Mouse (Mus musculus): ENCODE results near the gene Aoc2. TPM values are rescaled to one million over a fixed set of nuclear protein-coding genes. Genes with fewer than 3 reads are reported as not detected.

Aoc2 gene
- polyA plus RNA-seq, 1 experiment from 2014 or later = 1.7 TPM

DNA sequence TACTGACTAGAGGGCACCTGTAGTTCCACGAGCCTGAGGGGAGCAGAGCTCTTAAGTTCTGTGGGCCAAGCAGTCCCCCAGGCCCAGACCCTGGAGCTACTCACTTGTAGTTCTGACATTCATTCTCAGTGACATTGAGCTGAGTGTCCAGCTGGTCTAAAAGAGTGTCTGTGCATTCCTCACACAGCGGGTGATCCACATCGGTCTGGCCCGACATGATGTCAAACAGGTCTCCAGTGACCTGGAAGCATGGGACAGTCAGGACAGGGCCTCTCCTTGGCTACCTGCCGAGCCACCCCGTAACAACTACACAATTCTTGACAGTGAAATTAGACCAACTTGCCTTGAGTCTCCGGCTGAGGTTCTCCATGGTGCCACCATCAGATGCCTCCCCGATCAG is 29.7 kb upstream of the Aoc2 start:
- Histone ChIP-seq H3K4me3 (replicated peaks) (no peak overlapping the region), H3K4me2 (no peak overlapping the region), H3K9me3 (replicated peaks) (no peaks in the 10 kb centered on the region), H3K27me3 (no peaks in the 10 kb centered on the region), H3K27ac (no peak overlapping the region), H3K9ac (no peak overlapping the region), H3K36me3 (peaks cover 95% of the 10 kb centered on the region), H3K4me1 (peaks cover 1% of the 10 kb centered on the region)
- 94% methylated on average over 8 of the region's 8 CpGs for WGBS
- ATAC-seq (replicated peaks; ENCODE audit: low FRiP score) = no peak

DNA sequence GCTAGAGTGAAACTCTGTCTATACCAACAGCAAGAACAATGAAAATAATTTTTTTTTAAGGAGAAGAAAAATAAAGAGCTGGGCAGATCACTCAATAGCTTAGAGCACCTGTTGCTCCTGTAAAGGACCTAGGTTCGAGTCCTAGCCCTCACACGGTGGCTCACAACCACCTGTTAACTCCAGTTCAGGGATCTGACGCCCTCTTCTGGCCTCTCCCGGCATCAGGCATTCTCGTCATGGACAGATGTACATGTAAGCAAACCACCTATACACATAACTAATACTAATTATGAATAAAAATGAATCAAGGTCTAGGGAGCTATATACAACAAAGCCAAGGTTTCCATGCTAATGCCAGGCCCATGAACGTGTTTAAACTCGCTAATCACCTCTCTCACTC is 24.0 kb upstream of the Aoc2 start:
- ATAC-seq (replicated peaks; ENCODE audit: low FRiP score) = no peak
- H3K4me3 ChIP-seq (replicated peaks) = peak overlapping the region; percentile 84
- 76% methylated on average over 7 of the region's 7 CpGs for WGBS

DNA sequence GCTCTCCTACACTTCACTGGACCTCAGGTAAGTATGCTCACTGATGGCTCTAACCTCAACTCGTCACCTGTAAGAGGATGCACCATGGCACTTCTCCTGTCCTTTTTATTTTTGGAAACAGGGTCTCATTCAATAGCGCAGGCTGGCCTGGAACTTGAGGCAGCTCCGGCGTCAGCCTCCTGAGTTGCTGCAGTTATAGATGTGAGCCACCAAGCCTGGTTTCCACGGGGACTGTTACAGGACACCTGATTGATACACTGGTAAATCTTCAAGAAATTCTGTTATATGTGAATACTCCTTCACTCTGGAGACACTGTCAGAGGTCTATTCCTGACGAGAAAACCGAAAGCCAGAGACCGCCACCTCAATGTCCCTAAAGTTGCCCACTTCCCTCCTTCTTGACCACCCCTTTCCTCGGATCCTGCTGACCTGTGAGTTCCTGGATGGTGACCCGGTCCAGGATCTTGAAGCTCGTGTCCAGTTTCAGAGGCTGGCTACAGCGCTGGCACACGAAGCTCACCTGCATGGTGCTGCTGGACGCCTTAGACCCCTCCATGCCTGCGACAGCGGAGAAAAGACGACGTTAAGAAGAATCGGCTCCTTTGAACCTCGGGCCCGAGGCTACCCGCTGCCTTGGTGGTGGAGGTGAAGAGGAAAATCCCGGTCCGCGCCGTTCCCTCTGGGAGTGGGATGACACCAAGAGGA is 23.4 kb upstream of the Aoc2 start:
- peak overlapping the region; percentile 83 for H3K9ac ChIP-seq
- 13% methylated on average over 26 of the region's 26 CpGs for WGBS
- peak overlapping the region; percentile 90 for H3K4me2 ChIP-seq
- peak overlapping the region; percentile 67 for H3K27ac ChIP-seq
- peak overlapping the region; percentile 84 for H3K4me3 ChIP-seq (replicated peaks)
- H3K4me1 ChIP-seq = peaks cover 18% of the 10 kb centered on the region
- no peaks in the 10 kb centered on the region for H3K27me3 ChIP-seq
- H3K36me3 ChIP-seq = peaks cover 33% of the 10 kb centered on the region
- no peaks in the 10 kb centered on the region for H3K9me3 ChIP-seq (replicated peaks)
- no peak for ATAC-seq (replicated peaks; ENCODE audit: low FRiP score)

More for the DNA sequence above, 24.0 kb upstream of the Aoc2 start:
- Histone ChIP-seq H3K27ac (no peak overlapping the region), H3K9me3 (replicated peaks) (no peaks in the 10 kb centered on the region), H3K4me1 (peaks cover 18% of the 10 kb centered on the region), H3K27me3 (no peaks in the 10 kb centered on the region), H3K36me3 (peaks cover 38% of the 10 kb centered on the region), H3K9ac (peak overlapping the region; percentile 83; the same call in 1 of the 2 replicates), H3K4me2 (peak overlapping the region; percentile 90)

DNA sequence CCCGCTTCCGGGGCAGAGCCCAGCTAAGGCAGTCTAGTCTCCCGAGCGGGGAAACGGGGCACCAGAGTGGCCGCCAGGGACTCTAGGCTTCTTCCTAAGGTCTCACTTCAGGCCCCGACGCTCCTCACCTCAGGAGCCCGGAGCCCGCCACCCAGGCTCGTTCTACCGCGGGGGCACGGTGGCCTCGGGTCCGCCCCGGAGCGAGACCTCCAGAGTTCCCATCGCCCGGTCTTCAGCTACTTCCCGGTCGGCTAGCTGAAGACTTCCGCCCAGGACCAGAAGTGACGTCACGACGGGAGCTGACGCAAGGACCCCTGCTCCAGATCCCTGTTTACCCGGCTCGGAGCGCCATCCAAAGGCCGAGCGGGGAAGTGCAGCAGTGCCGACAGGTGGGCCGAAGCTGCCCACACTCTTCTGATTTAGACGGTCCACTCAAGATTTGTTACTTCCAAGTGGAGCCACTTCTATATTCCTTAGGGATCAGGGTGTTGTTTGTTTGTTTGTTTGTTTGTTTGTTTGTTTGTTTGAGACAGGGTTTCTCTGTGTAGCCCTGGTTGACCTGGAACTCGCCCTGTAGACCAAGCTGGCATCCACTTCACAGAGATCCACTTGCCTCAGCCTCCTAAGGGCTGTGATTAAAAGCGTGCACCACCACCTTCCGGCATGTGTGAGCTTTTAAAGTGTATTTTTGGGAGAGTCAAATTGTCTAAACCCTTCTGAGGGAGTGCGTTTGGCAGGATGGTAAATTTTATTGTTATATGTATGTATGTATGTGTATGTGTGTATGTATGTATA is 22.7 kb upstream of the Aoc2 start, which contains the start of gene Becn1:
Gene Becn1, minus strand, starts transcription at position 283 of the 795 bp plus-strand sequence.
- Histone ChIP-seq H3K4me3 (replicated peaks) (peak within 1 kb of the TSS; percentile 84), H3K9me3 (replicated peaks) (no peaks in the 10 kb centered on the region), H3K27me3 (peaks cover 6% of the 10 kb centered on the region; the same call in 1 of the 2 replicates), H3K27ac (peak within 1 kb of the TSS; percentile 67), H3K9ac (peak within 1 kb of the TSS; percentile 83), H3K36me3 (peaks cover 26% of the 10 kb centered on the region), H3K4me1 (peaks cover 18% of the 10 kb centered on the region), H3K4me2 (peak within 1 kb of the TSS; percentile 90)
- WGBS = 6% methylated on average over 39 of the region's 39 CpGs
- peak; percentile 95 for ATAC-seq (replicated peaks; ENCODE audit: low FRiP score)

DNA sequence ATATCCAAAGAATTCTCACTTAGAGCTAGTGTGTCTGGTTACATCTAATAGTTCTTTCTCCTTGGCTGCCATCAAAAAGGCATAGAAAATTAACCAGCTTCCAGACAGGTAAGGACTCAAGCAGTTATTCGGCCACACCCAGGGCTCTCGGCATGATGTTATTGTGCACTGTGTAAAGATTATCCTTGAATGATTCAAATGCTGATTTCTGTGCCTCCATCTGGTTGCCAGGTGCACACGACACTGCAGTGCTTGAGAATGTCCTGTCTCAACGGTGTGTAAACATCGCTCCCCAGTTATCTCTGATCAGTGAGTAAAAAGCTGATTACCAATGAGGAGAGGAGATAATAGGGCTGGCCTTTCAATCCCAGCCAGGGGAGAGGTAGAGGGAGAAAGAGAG is 17.1 kb upstream of the Aoc2 start:
- H3K4me1 ChIP-seq = no peaks in the 10 kb centered on the region
- peaks cover 10% of the 10 kb centered on the region for H3K27me3 ChIP-seq
- no peak overlapping the region for H3K4me3 ChIP-seq (replicated peaks)
- no peak overlapping the region for H3K4me2 ChIP-seq
- WGBS = 52% methylated on average over 5 of the region's 5 CpGs
- no peak overlapping the region for H3K27ac ChIP-seq
- no peak for ATAC-seq (replicated peaks; ENCODE audit: low FRiP score)
- no peaks in the 10 kb centered on the region for H3K9me3 ChIP-seq (replicated peaks)
- H3K9ac ChIP-seq = no peak overlapping the region
- no peaks in the 10 kb centered on the region for H3K36me3 ChIP-seq

DNA sequence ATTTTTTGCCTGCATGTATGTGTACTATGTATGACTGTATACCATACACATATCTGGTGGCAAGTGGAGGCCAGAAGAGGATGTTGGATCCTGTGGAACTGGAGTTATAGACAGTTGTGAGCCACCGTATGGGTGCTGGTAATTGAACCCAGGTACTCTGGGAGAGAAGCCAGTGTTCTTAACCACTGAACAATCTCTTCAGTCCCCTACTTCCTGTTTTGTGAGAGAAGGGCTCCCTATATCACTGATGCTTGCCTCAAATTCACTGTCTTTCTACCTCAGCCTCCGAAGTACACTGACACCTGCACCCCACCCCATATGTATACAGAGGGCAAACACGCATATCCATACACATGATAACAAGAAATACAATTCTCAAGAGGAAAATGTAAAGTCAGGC is 13.8 kb upstream of the Aoc2 start:
- H3K9me3 ChIP-seq (replicated peaks) = no peaks in the 10 kb centered on the region
- peaks cover 3% of the 10 kb centered on the region; the same call in 1 of the 2 replicates for H3K4me1 ChIP-seq
- no peaks in the 10 kb centered on the region for H3K36me3 ChIP-seq
- no peak overlapping the region for H3K4me3 ChIP-seq (replicated peaks)
- H3K4me2 ChIP-seq = no peak overlapping the region
- ATAC-seq (replicated peaks; ENCODE audit: low FRiP score) = no peak
- H3K9ac ChIP-seq = no peak overlapping the region
- peaks cover 10% of the 10 kb centered on the region for H3K27me3 ChIP-seq
- no peak overlapping the region for H3K27ac ChIP-seq
- 84% methylated on average over 3 of the region's 3 CpGs for WGBS

DNA sequence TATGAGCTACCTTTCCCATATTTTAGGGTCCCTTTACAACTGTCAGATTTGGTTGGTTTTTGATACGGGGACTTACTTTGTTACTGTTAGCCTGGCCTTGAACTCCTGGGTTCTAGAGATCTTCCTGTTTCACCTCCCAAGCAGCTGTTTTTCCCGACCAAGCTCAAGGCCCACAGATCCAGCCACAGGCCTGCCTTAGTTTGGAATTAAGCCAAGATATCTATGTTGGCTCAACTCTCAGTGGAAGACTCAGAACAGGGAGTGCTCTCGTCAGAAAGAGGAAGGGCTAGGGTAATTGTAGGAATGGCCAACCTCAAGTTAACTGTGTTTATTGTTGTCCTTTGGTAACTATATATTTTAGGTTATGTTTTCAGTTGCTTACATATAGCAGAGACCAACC is 12.7 kb upstream of the Aoc2 start:
- Histone ChIP-seq H3K4me1 (peaks cover 8% of the 10 kb centered on the region), H3K36me3 (no peaks in the 10 kb centered on the region), H3K27me3 (peaks cover 5% of the 10 kb centered on the region), H3K4me2 (no peak overlapping the region), H3K27ac (no peak overlapping the region), H3K4me3 (replicated peaks) (no peak overlapping the region), H3K9ac (no peak overlapping the region), H3K9me3 (replicated peaks) (no peaks in the 10 kb centered on the region)
- no peak for ATAC-seq (replicated peaks; ENCODE audit: low FRiP score)
- WGBS = 56% methylated on average over 3 of the region's 3 CpGs

DNA sequence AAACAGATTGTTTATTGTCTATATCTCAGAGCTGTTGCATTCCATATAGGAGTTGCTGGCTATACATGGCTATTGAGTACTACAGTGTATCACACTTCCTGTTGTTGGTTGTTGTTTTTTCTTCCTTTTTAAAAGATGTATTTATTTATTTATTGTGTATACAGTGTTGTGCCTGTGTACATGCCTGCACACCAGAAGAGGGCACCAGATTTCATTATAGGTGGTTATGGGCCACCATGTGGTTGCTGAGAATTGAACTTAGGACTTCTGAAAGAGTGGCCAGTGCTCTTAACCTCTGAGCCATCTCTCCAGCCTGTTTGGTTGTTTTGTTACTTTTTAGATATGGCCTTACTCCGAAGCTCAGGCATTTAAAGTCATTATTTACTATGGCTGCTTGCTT is 10.3 kb upstream of the Aoc2 start:
- no peak overlapping the region for H3K9ac ChIP-seq
- no peak for ATAC-seq (replicated peaks; ENCODE audit: low FRiP score)
- no peak overlapping the region for H3K4me2 ChIP-seq
- H3K27ac ChIP-seq = no peak overlapping the region
- no peaks in the 10 kb centered on the region for H3K9me3 ChIP-seq (replicated peaks)
- peaks cover 18% of the 10 kb centered on the region for H3K4me1 ChIP-seq
- no peak overlapping the region for H3K4me3 ChIP-seq (replicated peaks)
- H3K36me3 ChIP-seq = peaks cover 21% of the 10 kb centered on the region
- H3K27me3 ChIP-seq = no peaks in the 10 kb centered on the region
- WGBS = 90% methylated on average over 1 of the region's 1 CpGs

DNA sequence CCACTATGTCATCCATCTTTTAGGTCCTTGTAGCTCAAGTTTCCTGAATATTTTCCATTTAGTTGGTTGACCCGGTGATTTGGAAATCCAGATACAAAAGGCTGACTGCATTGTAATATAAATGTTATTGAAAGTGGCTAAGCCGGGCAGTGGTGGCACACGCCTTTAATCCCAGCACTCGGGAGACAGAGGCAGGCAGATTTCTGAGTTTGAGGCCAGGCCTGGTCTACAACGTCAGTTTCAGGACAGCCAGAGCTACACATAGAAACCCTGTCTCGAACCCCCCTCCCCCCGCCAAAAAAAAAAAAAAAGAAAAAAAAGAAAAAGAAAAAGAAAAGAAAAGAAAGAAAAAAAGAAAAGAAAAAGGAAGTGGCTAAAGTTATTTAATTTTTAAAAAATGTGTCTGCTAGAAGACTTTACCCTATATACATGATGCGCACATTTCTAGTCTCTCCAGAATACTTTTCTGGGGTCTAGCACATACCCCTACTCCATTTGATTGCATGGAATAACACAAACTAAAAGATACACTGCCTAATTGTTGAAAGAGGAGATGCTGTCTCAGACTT is 9.7 kb upstream of the Aoc2 start:
- ATAC-seq (replicated peaks; ENCODE audit: low FRiP score) = no peak
- Histone ChIP-seq H3K4me2 (peak overlapping the region; percentile 92), H3K9ac (peak overlapping the region; percentile 84), H3K4me1 (peaks cover 18% of the 10 kb centered on the region), H3K27ac (peak overlapping the region; percentile 87), H3K4me3 (replicated peaks) (peak overlapping the region; percentile 99), H3K27me3 (no peaks in the 10 kb centered on the region), H3K36me3 (peaks cover 27% of the 10 kb centered on the region), H3K9me3 (replicated peaks) (no peaks in the 10 kb centered on the region)
- WGBS = 83% methylated on average over 8 of the region's 8 CpGs

DNA sequence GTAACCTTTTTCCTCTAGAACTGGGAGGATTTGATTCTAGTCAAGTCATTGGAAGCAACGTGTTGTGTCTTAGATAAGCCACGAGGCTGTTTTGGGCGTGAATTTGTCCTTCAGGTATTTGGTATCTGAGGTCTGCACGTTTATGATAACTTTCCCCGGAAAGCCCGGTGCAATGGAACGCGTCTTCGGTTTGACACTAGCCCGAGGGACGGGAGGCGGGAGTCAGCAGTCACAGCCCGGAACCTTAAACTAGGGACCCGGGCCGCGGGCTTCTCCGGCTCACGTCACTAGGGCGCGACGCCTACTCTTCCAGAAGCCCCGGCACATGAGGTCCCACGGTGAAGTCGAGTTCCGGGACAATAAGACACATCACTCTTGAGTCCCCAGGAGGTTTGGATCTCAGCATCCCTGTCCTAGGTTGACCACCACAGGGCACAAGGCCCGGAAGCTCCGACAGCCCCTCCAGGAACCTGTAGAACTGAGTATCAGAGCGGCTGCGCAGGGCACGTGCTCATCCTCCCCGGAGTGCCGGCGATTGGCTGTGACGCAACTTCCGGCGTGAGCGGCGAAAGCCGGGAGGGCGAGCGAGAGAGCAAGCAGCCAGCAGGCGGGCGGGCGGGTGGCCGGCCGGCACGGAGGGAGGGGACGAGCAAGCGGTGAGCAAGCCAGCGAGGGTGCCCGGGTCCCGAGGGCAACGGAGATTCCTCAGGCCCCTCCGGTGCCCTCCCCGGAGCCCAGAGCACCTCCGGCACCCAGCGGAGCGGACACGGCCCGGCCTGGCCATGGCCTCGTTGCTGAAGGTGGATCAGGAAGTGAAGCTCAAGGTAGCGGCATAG is 9.0 kb upstream of the Aoc2 start, which contains the start of gene Psme3:
Gene Psme3, plus strand, starts transcription at position 549 of the 836 bp plus-strand sequence.
- peak; percentile 93 for ATAC-seq (replicated peaks; ENCODE audit: low FRiP score)
- H3K9me3 ChIP-seq (replicated peaks) = no peaks in the 10 kb centered on the region
- H3K4me1 ChIP-seq = peaks cover 18% of the 10 kb centered on the region
- peak within 1 kb of the TSS; percentile 92 for H3K4me2 ChIP-seq
- under 1% methylated on average over 62 of the region's 62 CpGs for WGBS
- H3K4me3 ChIP-seq (replicated peaks) = peak within 1 kb of the TSS; percentile 99
- peak within 1 kb of the TSS; percentile 87 for H3K27ac ChIP-seq
- H3K9ac ChIP-seq = peak within 1 kb of the TSS; percentile 84
- peaks cover 35% of the 10 kb centered on the region for H3K36me3 ChIP-seq
- H3K27me3 ChIP-seq = no peaks in the 10 kb centered on the region

DNA sequence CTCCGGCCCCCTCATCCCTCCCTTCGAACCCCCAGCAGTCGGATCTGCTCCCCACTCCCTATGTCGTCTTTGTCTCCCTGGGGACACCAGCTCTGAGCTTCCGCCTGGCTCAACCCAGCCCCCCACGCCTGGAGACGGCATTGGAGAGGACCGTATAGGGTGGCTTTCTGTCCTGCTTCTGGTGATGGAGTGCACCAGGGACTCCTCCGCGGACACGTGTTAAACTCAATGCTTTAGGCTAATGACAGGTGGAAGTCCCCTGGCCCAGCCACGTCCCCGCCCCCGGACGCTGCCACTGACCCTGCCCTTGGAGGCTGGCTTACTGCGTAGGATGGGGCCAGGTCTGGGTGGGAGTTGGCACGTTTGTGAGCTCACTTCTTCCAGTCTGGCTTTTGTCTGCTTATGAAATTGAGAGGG is 8.4 kb upstream of the Aoc2 start:
- WGBS = 1% methylated on average over 17 of the region's 17 CpGs
- Histone ChIP-seq H3K27ac (peak overlapping the region; percentile 87), H3K4me3 (replicated peaks) (peak overlapping the region; percentile 99), H3K4me2 (peak overlapping the region; percentile 92), H3K9me3 (replicated peaks) (no peaks in the 10 kb centered on the region), H3K36me3 (peaks cover 41% of the 10 kb centered on the region), H3K4me1 (peaks cover 18% of the 10 kb centered on the region), H3K9ac (peak overlapping the region; percentile 84), H3K27me3 (no peaks in the 10 kb centered on the region)
- ATAC-seq (replicated peaks; ENCODE audit: low FRiP score) = peak; percentile 72

Data from kidney, embryonic 15.5 days (tissue).